Mouse (Mus musculus): ENCODE data around the gene Dapl1. TPM values are rescaled to one million over a fixed set of nuclear protein-coding genes. Genes with fewer than 3 reads are reported as not detected.
A peak's percentile ranks its signal among the peaks of the same experiment; 100 is the strongest.

Gene Dapl1
- polyA plus RNA-seq, 1 experiment from 2014 or later, result 2.1 TPM

- ATAC-seq (ENCODE audit: insufficient number of reproducible peaks, insufficient read depth, low FRiP score, low TSS enrichment, low read depth), result no peak
- Histone ChIP-seq H3K27me3 (no peaks in the 10 kb centered on the region), H3K9ac (replicated peaks) (no peak overlapping the region), H3K27ac (no peak overlapping the region), H3K9me3 (no peaks in the 10 kb centered on the region), H3K4me3 (replicated peaks) (no peak overlapping the region), H3K36me3 (no peaks in the 10 kb centered on the region), H3K4me1 (replicated peaks) (0 out of 2 replicates have a peak, but pooled peaks cover 9% of the 10 kb centered on the region), H3K4me2 (no peak overlapping the region)
- WGBS, result 66% methylated on average over 15 of the region's 15 CpGs
Observed at GRCm38 (mm10) chr2:59471051-59471948, 13.2 kb upstream of the Dapl1 start.

DNA sequence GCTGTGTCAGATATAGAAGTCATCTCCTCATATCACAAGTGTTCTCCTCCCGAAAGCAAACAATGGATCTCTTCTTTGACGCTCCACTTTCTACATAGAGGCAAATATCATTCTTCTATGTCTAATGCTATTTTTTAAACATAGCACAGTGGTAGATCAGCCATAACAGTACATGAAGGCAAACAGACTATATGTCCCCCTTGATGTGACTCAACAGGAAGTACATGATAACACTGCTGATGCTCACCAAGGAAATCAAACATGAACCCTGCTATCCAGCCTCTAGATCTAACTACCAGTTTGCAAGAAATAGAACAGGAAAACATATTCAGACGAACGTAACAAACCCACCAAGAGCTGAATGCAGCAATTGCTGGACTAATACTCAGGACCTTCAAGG lies 10.1 kb upstream of the Dapl1 start:
- Histone ChIP-seq H3K4me2 (no peak overlapping the region), H3K27ac (no peak overlapping the region), H3K27me3 (no peaks in the 10 kb centered on the region), H3K36me3 (no peaks in the 10 kb centered on the region), H3K4me1 (replicated peaks) (0 out of 2 replicates have a peak, but pooled peaks cover 9% of the 10 kb centered on the region), H3K4me3 (replicated peaks) (no peak overlapping the region), H3K9me3 (0 out of 2 replicates have a peak, but pooled peaks cover 2% of the 10 kb centered on the region), H3K9ac (replicated peaks) (no peak overlapping the region)
- ATAC-seq (ENCODE audit: insufficient number of reproducible peaks, insufficient read depth, low FRiP score, low TSS enrichment, low read depth), result no peak
- 94% methylated on average over 4 of the region's 4 CpGs for WGBS

DNA sequence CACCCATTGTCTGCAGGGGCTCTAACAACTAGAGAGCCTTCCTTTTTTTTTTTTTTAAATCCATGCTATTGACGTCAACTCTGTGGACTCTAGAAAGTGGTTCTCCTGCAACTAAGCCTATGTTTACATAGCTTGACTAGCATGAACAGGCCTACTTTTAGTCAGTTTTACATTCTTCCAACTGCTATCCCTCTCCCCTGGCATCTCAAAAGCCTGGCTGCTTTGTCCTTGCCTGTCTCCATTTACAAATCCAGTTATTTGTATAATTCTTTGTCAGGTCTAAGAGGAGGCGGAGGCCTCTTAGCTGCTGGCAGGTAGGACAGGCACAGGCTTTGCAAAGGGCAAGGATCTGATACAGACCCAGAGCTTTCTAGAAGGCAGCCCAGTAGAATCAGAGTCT lies 627 bp downstream of the Dapl1 start:
- Histone ChIP-seq H3K36me3 (no peaks in the 10 kb centered on the region), H3K4me1 (replicated peaks) (peaks cover 16% of the 10 kb centered on the region; the same call in 1 of the 2 replicates), H3K9ac (replicated peaks) (no peak overlapping the region), H3K27ac (no peak overlapping the region), H3K27me3 (no peaks in the 10 kb centered on the region), H3K4me2 (no peak overlapping the region), H3K4me3 (replicated peaks) (no peak overlapping the region), H3K9me3 (no peaks in the 10 kb centered on the region)
- 66% methylated on average over 2 of the region's 2 CpGs for WGBS
- no peak for ATAC-seq (ENCODE audit: insufficient number of reproducible peaks, insufficient read depth, low FRiP score, low TSS enrichment, low read depth)

DNA sequence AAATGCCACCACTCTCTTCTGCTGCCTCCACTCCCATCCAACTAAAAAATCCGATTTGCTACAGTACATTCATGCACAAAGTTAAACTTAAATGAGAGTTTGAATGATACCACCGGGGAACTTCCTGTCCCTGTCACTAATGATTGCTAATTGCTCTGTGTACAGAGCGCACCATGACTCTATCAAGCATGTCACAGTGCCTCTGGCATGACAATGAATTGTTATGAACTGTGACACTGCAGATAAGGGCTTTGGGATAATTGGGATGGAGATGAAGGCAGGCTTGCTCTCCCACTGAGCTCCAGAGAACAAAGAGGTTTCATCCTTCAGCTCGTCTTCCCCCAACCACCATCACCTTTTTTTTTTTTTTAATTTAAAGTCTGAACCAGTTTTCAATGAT lies 1.2 kb downstream of the Dapl1 start:
- H3K27ac ChIP-seq, result no peak overlapping the region

DNA sequence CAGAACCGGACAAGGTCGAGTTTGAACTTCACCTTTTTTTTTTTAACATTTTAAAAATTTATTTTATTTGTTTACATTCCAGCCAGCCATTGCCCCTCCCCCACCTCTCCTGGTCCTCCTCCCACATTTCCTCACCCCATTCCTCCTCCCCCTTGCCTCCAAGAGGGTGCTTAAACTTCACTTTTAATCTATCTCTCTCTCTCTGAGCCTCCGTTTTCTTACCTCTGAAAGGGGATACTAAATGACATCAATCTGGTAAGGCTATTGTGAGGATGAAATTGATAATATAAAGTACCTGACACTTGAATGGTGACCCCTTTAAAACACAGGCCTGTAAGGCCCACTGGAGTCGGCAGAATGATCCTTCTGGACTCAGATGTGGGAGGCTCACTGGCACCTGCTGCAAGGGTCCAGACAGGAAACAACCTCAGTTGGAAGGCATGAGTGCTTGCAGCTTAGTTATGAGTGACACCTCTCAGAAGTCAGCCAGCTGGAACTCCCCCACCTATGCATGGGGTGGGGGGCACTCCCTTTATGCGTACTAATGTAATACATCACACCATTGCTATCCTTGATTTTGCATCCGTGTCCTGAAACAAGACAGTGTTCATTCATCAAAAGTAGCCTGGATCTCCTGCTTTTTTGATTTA lies 1.9 kb downstream of the Dapl1 start:
- Histone ChIP-seq H3K36me3 (no peaks in the 10 kb centered on the region), H3K9me3 (no peaks in the 10 kb centered on the region), H3K27me3 (no peaks in the 10 kb centered on the region), H3K9ac (replicated peaks) (no peak overlapping the region), H3K4me3 (replicated peaks) (no peak overlapping the region), H3K4me2 (no peak overlapping the region), H3K4me1 (replicated peaks) (peaks cover 12% of the 10 kb centered on the region; the same call in 1 of the 2 replicates), H3K27ac (no peak overlapping the region)
- no peak for ATAC-seq (ENCODE audit: insufficient number of reproducible peaks, insufficient read depth, low FRiP score, low TSS enrichment, low read depth)
- WGBS, result 70% methylated on average over 6 of the region's 6 CpGs

More for the DNA sequence above, 1.2 kb downstream of the Dapl1 start:
- H3K4me1 ChIP-seq (replicated peaks), result peaks cover 16% of the 10 kb centered on the region; the same call in 1 of the 2 replicates
- ATAC-seq (ENCODE audit: insufficient number of reproducible peaks, insufficient read depth, low FRiP score, low TSS enrichment, low read depth), result no peak
- H3K36me3 ChIP-seq, result no peaks in the 10 kb centered on the region
- H3K9ac ChIP-seq (replicated peaks), result no peak overlapping the region
- no peaks in the 10 kb centered on the region for H3K27me3 ChIP-seq
- H3K9me3 ChIP-seq, result no peaks in the 10 kb centered on the region
- H3K4me2 ChIP-seq, result no peak overlapping the region
- WGBS, result 59% methylated on average over 4 of the region's 4 CpGs
- no peak overlapping the region for H3K4me3 ChIP-seq (replicated peaks)

DNA sequence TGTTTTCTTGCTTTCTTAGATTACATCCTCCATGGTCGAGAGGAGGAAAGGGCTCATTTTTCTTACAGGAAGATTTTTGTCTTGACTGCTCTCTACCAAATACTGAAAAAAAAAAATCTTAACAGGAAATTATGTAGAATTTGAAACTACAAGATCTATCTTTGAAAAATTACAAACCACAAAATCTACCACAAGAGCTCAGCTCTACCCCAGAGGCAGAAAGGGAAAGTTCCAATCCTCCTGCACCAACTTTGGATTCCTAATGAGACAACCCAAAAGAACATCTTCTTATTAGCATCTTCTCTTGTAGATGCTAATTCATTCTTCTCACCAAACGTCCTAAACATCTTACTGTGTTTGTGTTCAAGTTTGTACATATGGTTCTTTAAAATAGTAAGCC lies 3.8 kb downstream of the Dapl1 start:
- H3K4me3 ChIP-seq (replicated peaks), result no peak overlapping the region
- H3K9ac ChIP-seq (replicated peaks), result no peak overlapping the region
- H3K36me3 ChIP-seq, result no peaks in the 10 kb centered on the region
- ATAC-seq (ENCODE audit: insufficient number of reproducible peaks, insufficient read depth, low FRiP score, low TSS enrichment, low read depth), result no peak
- H3K27me3 ChIP-seq, result no peaks in the 10 kb centered on the region
- H3K9me3 ChIP-seq, result no peaks in the 10 kb centered on the region
- WGBS, result 67% methylated on average over 2 of the region's 2 CpGs
- H3K27ac ChIP-seq, result no peak overlapping the region
- H3K4me2 ChIP-seq, result no peak overlapping the region
- H3K4me1 ChIP-seq (replicated peaks), result peaks cover 9% of the 10 kb centered on the region

DNA sequence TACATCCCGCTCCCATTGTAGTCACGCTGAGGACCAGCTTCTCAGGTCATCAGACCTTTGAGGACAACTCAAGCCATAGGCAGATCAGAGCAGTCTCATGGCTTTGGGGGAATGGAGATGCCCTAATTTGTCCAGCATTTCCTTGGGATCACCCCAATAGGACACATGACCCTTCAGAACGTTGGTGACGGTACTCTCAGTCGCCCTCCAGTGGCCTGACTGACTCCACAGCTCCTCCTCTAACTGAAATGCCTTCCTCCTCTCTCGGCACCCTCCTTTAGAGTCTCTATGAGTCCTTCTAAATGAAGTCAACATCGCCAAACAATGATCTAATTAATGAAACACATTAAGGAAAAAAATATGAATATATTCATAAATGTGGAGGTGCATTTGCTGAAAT lies 5.9 kb downstream of the Dapl1 start:
- Histone ChIP-seq H3K27me3 (no peaks in the 10 kb centered on the region), H3K4me2 (no peak overlapping the region), H3K9me3 (no peaks in the 10 kb centered on the region), H3K9ac (replicated peaks) (no peak overlapping the region), H3K36me3 (no peaks in the 10 kb centered on the region), H3K4me3 (replicated peaks) (no peak overlapping the region), H3K4me1 (replicated peaks) (peaks cover 10% of the 10 kb centered on the region), H3K27ac (no peak overlapping the region)
- ATAC-seq (ENCODE audit: insufficient number of reproducible peaks, insufficient read depth, low FRiP score, low TSS enrichment, low read depth), result no peak
- 75% methylated on average over 7 of the region's 7 CpGs for WGBS

DNA sequence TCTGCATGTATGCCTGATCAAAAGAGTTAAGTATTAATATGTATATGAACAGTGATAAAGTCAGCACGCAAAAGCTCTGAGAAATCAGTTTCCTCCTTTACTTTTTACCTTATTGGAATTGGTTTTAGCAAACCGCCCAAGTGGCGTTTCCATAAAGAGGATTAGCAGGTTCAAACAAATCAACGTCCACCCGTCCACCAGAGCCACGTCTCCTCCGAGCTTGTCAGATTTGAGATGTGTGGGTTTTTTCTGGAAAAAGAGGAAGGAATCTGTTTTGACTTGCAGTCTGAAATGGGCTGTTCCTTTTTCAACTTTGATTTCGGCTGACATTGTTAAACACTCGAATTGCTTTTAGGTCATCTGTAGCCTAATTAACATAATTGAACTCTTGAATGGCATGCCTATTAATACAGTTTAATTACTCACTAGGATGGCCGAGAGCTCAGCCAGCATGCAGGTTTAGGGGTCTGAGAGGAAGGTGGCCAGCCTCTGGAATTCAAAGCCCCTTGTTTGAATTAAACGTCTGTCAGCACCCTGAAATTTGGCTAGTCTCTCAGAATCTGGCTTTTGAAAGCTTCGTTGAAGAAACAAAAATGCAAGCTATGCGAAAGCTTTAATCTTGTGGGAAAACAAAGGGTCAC lies 9.1 kb downstream of the Dapl1 start:
- H3K27ac ChIP-seq, result 0 out of 2 replicates have a peak overlapping the region, but pooled peaks have one; percentile 1
- H3K27me3 ChIP-seq, result no peaks in the 10 kb centered on the region
- H3K4me3 ChIP-seq (replicated peaks), result no peak overlapping the region
- no peaks in the 10 kb centered on the region for H3K9me3 ChIP-seq
- no peak for ATAC-seq (ENCODE audit: insufficient number of reproducible peaks, insufficient read depth, low FRiP score, low TSS enrichment, low read depth)
- no peak overlapping the region for H3K9ac ChIP-seq (replicated peaks)
- H3K4me1 ChIP-seq (replicated peaks), result peaks cover 20% of the 10 kb centered on the region
- no peaks in the 10 kb centered on the region for H3K36me3 ChIP-seq
- no peak overlapping the region for H3K4me2 ChIP-seq
- WGBS, result 29% methylated on average over 13 of the region's 13 CpGs

DNA sequence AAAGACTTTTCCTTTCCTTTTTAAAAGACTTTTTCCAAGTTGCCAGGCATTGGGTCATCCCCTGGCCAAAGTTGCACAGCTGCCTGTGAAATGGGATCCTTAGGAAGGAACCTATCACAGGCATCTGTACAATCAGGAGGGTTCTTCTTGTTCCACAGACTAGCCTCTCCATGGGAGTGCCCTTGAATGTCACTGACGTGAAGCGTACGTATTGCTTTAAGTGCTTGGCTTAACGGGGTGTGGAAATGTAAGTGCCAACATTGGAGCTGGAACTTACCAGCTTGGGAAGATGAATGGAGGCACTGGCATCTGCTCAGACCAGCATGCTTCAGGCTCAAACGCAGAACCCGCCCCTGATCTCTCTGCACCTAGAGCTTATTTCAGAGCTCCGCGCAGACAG lies 14.7 kb downstream of the Dapl1 start:
- H3K4me3 ChIP-seq (replicated peaks), result no peak overlapping the region
- WGBS, result 81% methylated on average over 8 of the region's 8 CpGs
- no peaks in the 10 kb centered on the region for H3K36me3 ChIP-seq
- H3K27ac ChIP-seq, result no peak overlapping the region
- no peaks in the 10 kb centered on the region for H3K27me3 ChIP-seq
- no peak overlapping the region for H3K4me2 ChIP-seq
- no peak for ATAC-seq (ENCODE audit: insufficient number of reproducible peaks, insufficient read depth, low FRiP score, low TSS enrichment, low read depth)
- H3K9me3 ChIP-seq, result no peaks in the 10 kb centered on the region
- H3K4me1 ChIP-seq (replicated peaks), result peaks cover 10% of the 10 kb centered on the region; the same call in 1 of the 2 replicates
- no peak overlapping the region for H3K9ac ChIP-seq (replicated peaks)

GRCm38 (mm10) chr2:59499717-59500116 lies 15.3 kb downstream of the Dapl1 start:
- Histone ChIP-seq H3K9ac (replicated peaks) (no peak overlapping the region), H3K4me2 (no peak overlapping the region), H3K4me3 (replicated peaks) (no peak overlapping the region), H3K4me1 (replicated peaks) (peaks cover 10% of the 10 kb centered on the region; the same call in 1 of the 2 replicates), H3K27me3 (no peaks in the 10 kb centered on the region), H3K9me3 (no peaks in the 10 kb centered on the region), H3K27ac (no peak overlapping the region), H3K36me3 (no peaks in the 10 kb centered on the region)
- WGBS, result 91% methylated on average over 2 of the region's 2 CpGs
- no peak for ATAC-seq (ENCODE audit: insufficient number of reproducible peaks, insufficient read depth, low FRiP score, low TSS enrichment, low read depth)

DNA sequence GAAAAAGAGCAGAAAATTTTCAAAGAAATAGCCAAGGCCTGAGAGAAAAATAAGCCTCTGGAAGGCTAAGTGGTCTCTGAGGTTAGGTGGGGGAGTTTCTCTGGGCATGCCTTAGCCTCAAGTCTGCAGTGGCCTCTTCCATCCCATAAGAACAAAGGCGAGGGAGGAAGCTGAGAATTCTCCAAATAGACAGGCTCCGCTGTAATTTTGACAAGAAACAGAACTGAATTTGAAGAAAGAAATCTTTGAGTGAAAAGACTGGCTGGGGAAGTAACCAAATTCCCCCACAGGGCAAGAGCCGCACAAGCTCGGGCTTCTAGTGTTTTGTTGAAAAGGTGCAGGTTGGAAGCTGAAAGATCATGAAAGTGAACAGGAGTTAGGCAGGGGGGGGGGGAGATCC lies 24.6 kb downstream of the Dapl1 start:
- Histone ChIP-seq H3K27me3 (peaks cover 3% of the 10 kb centered on the region; the same call in 1 of the 2 replicates), H3K4me2 (no peak overlapping the region), H3K27ac (0 out of 2 replicates have a peak overlapping the region, but pooled peaks have one; percentile 18), H3K36me3 (no peaks in the 10 kb centered on the region), H3K4me1 (replicated peaks) (peaks cover 11% of the 10 kb centered on the region), H3K9ac (replicated peaks) (no peak overlapping the region), H3K4me3 (replicated peaks) (no peak overlapping the region), H3K9me3 (no peaks in the 10 kb centered on the region)
- ATAC-seq (ENCODE audit: insufficient number of reproducible peaks, insufficient read depth, low FRiP score, low TSS enrichment, low read depth), result no peak
- 57% methylated on average over 4 of the region's 4 CpGs for WGBS
